Mouse (Mus musculus) MEL (cell line): Measurements from ENCODE around the gene Cacna1i. TPM values are rescaled to one million over a fixed set of nuclear protein-coding genes. Genes with fewer than 3 reads are reported as not detected.

ENCODE experiments used
- DNase-seq: peaks from one replicate; pipeline ENCODE4 v3.0.0; 2011; ENCODE audit warnings: low read depth, low spot score
- H3K27ac ChIP-seq: 2 replicates; pipeline ENCODE4 v1.5.1; 2012; ENCODE audit warnings: low read depth, mild to moderate bottlenecking, control low read depth, low read length, moderate library complexity; ENCODE audit not compliant: control insufficient read depth
- H3K27me3 ChIP-seq, 2 experiments: fragments of 150-350 bp in 1 of 2; sonication (generic) in 1 of 2; 2 replicates each; pipeline ENCODE4 v1.6.1; 2012; ENCODE audit warnings: low read length in 2 of 2, mild to moderate bottlenecking in 2 of 2, improper control_type of control experiment in 1 of 2, moderate library complexity in 1 of 2; ENCODE audit not compliant: insufficient read depth in 2 of 2, control insufficient read depth in 1 of 2
- H3K36me3 ChIP-seq, 2 experiments: 2 replicates each; pipeline ENCODE4 v1.6.1; 2012 to 2014; ENCODE audit warnings: low read length in 2 of 2, improper control_type of control experiment in 1 of 2, inconsistent platforms in 1 of 2, mild to moderate bottlenecking in 1 of 2; ENCODE audit not compliant: insufficient read depth in 2 of 2, control insufficient read depth in 1 of 2
- H3K4me1 ChIP-seq, 2 experiments: fragments of 150-350 bp in 1 of 2; sonication (generic) in 1 of 2; 2 replicates each; pipeline ENCODE4 v1.6.1; 2012; ENCODE audit warnings: low read length in 2 of 2, improper control_type of control experiment in 1 of 2, mild to moderate bottlenecking in 1 of 2; ENCODE audit not compliant: insufficient read depth in 2 of 2, control insufficient read depth in 1 of 2
- H3K4me3 ChIP-seq, 2 experiments: fragments of 150-350 bp in 1 of 2; sonication (generic) in 1 of 2; 2 replicates each; pipeline ENCODE4 v1.5.1; 2012; ENCODE audit warnings: low read depth in 2 of 2, low read length in 2 of 2, mild to moderate bottlenecking in 2 of 2, moderate library complexity in 2 of 2, control low read depth in 1 of 2, improper control_type of control experiment in 1 of 2; ENCODE audit not compliant: control insufficient read depth in 1 of 2, insufficient read depth in 1 of 2
- H3K79me2 ChIP-seq: 2 replicates; pipeline ENCODE4 v1.6.1; 2012; ENCODE audit warnings: mild to moderate bottlenecking, low read length, moderate library complexity; ENCODE audit not compliant: control insufficient read depth, poor library complexity, insufficient read depth
- H3K9ac ChIP-seq: 2 replicates; pipeline ENCODE4 v1.6.1; 2012; ENCODE audit warnings: low read depth, mild to moderate bottlenecking, control low read depth, low read length, moderate library complexity; ENCODE audit not compliant: control insufficient read depth, poor library complexity, severe bottlenecking
- H3K9me3 ChIP-seq: fragments of 150-350 bp; sonication (generic); replicated peaks from 2 replicates; pipeline ENCODE4 v1.6.1; 2012; ENCODE audit warnings: mild to moderate bottlenecking, low read length, improper control_type of control experiment, moderate library complexity; ENCODE audit not compliant: insufficient read depth
- CHD1 ChIP-seq: IDR thresholded peaks from 2 replicates; pipeline ENCODE4 v1.6.1; 2012; ENCODE audit warnings: low read depth, mild to moderate bottlenecking, inconsistent platforms, low read length, improper control_type of control experiment
- CTCF ChIP-seq, 3 experiments: IDR thresholded peaks in 2 of 3; conservative IDR thresholded peaks in 1 of 3; 2 replicates each; pipeline ENCODE4 v1.5.1; 2011 to 2012; ENCODE audit warnings: low read length in 3 of 3, low read depth in 2 of 3, mild to moderate bottlenecking in 2 of 3, improper control_type of control experiment in 1 of 3, inconsistent platforms in 1 of 3, mixed read lengths in 1 of 3, moderate library complexity in 1 of 3; ENCODE audit not compliant: control insufficient read depth in 1 of 3, insufficient read depth in 1 of 3, poor library complexity in 1 of 3, severe bottlenecking in 1 of 3
- ELF1 ChIP-seq: IDR thresholded peaks from 2 replicates; pipeline ENCODE4 v1.6.1; 2014; ENCODE audit warnings: low read depth, mild to moderate bottlenecking, inconsistent platforms, low read length, improper control_type of control experiment, moderate library complexity
- ETS1 ChIP-seq: IDR thresholded peaks from 2 replicates; pipeline ENCODE4 v1.6.1; 2012; ENCODE audit warnings: low read depth, mild to moderate bottlenecking, inconsistent platforms, low read length, improper control_type of control experiment, moderate library complexity
- HCFC1 ChIP-seq: IDR thresholded peaks from 2 replicates; pipeline ENCODE4 v1.6.1; 2012; ENCODE audit warnings: low read depth, mild to moderate bottlenecking, inconsistent platforms, low read length, improper control_type of control experiment, moderate library complexity
- JUND ChIP-seq: IDR thresholded peaks from 2 replicates; pipeline ENCODE4 v1.6.1; 2011; ENCODE audit warnings: low read depth, mild to moderate bottlenecking, improper control_type of control experiment, low read length
- KAT2A ChIP-seq: conservative IDR thresholded peaks from 2 replicates; pipeline ENCODE4 v1.6.1; 2012; ENCODE audit warnings: low read depth, low read length, improper control_type of control experiment, inconsistent platforms
- MAFK ChIP-seq: IDR thresholded peaks from 2 replicates; pipeline ENCODE4 v1.6.1; 2011; ENCODE audit warnings: low read depth, mild to moderate bottlenecking, low read length, improper control_type of control experiment, borderline replicate concordance
- MAX ChIP-seq: IDR thresholded peaks from 2 replicates; pipeline ENCODE4 v1.6.1; 2011; ENCODE audit warnings: low read length, improper control_type of control experiment
- MAZ ChIP-seq: IDR thresholded peaks from 2 replicates; pipeline ENCODE4 v1.6.1; 2012; ENCODE audit warnings: low read depth, mild to moderate bottlenecking, inconsistent platforms, low read length, improper control_type of control experiment
- MEF2A ChIP-seq: IDR thresholded peaks from 2 replicates; pipeline ENCODE4 v1.6.1; 2014; ENCODE audit warnings: low read depth, mild to moderate bottlenecking, inconsistent platforms, low read length, improper control_type of control experiment; ENCODE audit not compliant: poor library complexity, insufficient replicate concordance, severe bottlenecking; ENCODE audit errors: extremely low read depth
- MXI1 ChIP-seq: IDR thresholded peaks from 2 replicates; pipeline ENCODE4 v1.6.1; 2011; ENCODE audit warnings: mild to moderate bottlenecking, low read depth, low read length, improper control_type of control experiment
- NELFE ChIP-seq: IDR thresholded peaks from 2 replicates; pipeline ENCODE4 v1.6.1; 2011; ENCODE audit warnings: low read depth, low read length, improper control_type of control experiment
- NRF1 ChIP-seq: IDR thresholded peaks from 2 replicates; pipeline ENCODE4 v1.6.1; 2014; ENCODE audit warnings: low read depth, mild to moderate bottlenecking, inconsistent platforms, low read length, improper control_type of control experiment, moderate library complexity; ENCODE audit not compliant: poor library complexity, insufficient read depth, severe bottlenecking
- POLR2A ChIP-seq, 2 experiments: IDR thresholded peaks; 2 replicates each; pipeline ENCODE4 v1.6.1; 2011 to 2012; ENCODE audit warnings: low read length in 2 of 2, mild to moderate bottlenecking in 2 of 2, control low read depth in 1 of 2, improper control_type of control experiment in 1 of 2, low read depth in 1 of 2, moderate library complexity in 1 of 2; ENCODE audit not compliant: control insufficient read depth in 1 of 2, insufficient read depth in 1 of 2, poor library complexity in 1 of 2
- POLR2AphosphoS5 ChIP-seq: IDR thresholded peaks from 2 replicates; pipeline ENCODE4 v1.6.1; 2012; ENCODE audit warnings: low read depth, borderline replicate concordance, mild to moderate bottlenecking, inconsistent platforms, low read length, moderate library complexity, mixed read lengths
- RAD21 ChIP-seq: IDR thresholded peaks from 2 replicates; pipeline ENCODE4 v1.6.1; 2011; ENCODE audit warnings: mild to moderate bottlenecking, low read depth, low read length, improper control_type of control experiment
- RCOR1 ChIP-seq: IDR thresholded peaks from 2 replicates; pipeline ENCODE4 v1.6.1; 2012; ENCODE audit warnings: low read depth, mild to moderate bottlenecking, inconsistent platforms, low read length, improper control_type of control experiment
- SMC3 ChIP-seq: IDR thresholded peaks from 2 replicates; pipeline ENCODE4 v1.6.1; 2011; ENCODE audit warnings: low read depth, low read length, improper control_type of control experiment
- TAL1 ChIP-seq: IDR thresholded peaks from 2 replicates; pipeline ENCODE4 v1.6.1; 2012; ENCODE audit warnings: mild to moderate bottlenecking, inconsistent platforms, low read length, moderate library complexity, mixed read lengths
- TBP ChIP-seq: IDR thresholded peaks from 2 replicates; pipeline ENCODE4 v1.8.0; 2011; ENCODE audit warnings: low read depth, low read length, improper control_type of control experiment
- UBTF ChIP-seq: IDR thresholded peaks from 2 replicates; pipeline ENCODE4 v1.6.1; 2012; ENCODE audit warnings: low read depth, mild to moderate bottlenecking, inconsistent platforms, low read length, improper control_type of control experiment, moderate library complexity, borderline replicate concordance; ENCODE audit not compliant: insufficient read depth
- ZMIZ1 ChIP-seq: IDR thresholded peaks from 2 replicates; pipeline ENCODE4 v1.6.1; 2012; ENCODE audit warnings: low read depth, mild to moderate bottlenecking, inconsistent platforms, low read length, improper control_type of control experiment, moderate library complexity
- ZNF384 ChIP-seq: IDR thresholded peaks from 2 replicates; pipeline ENCODE4 v1.6.1; 2012; ENCODE audit warnings: low read depth, mild to moderate bottlenecking, inconsistent platforms, low read length, improper control_type of control experiment
- polyA plus RNA-seq, 2 experiments: library from polyadenylated mRNA; stranded (reverse) in 1 of 2; unstranded in 1 of 2; fragments of >175 nt in 1 of 2; fragments of >200 nt in 1 of 2; gene quantifications; 2 replicates each; pipeline versions ENCODE4 v1.2.1 to v1.2.4; 2012; ENCODE audit warnings: low replicate concordance in 2 of 2, low read depth in 1 of 2; ENCODE audit not compliant: insufficient read length in 2 of 2, insufficient read depth in 1 of 2, missing spikeins in 1 of 2
- total RNA-seq: library from RNA; depleted of rRNA; stranded (reverse); fragments of 300-350 nt; gene quantifications from 2 replicates; pipeline ENCODE4 v1.2.3, GENCODE M21; 2012

Cacna1i gene
- total and polyA plus RNA-seq, 3 experiments: not detected

DNA sequence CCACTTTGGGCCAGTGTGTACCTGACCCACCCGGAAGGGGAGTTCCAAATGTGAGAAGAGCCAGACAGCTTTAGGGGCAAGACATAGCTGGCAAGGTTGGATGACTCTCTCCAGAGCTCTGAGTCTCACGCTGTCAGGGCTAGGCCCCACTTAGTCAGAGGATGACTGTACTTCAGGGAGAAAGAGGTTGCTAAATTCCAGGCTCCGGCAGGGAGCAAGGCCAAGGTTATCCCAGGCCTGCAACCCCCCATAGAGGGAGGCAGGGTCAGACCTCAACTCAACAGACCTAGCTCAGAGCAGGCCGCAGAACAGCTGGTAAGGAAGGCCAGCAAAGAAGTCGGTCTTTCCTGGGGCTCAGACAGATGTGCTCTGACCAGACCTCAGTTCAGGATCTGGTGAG is 63.4 kb downstream of the Cacna1i start:
- Histone ChIP-seq H3K36me3 (no peaks in the 10 kb centered on the region), H3K9ac (no peak overlapping the region), H3K27ac (no peak overlapping the region), H3K9me3 (no peaks in the 10 kb centered on the region), H3K4me1 (no peaks in the 10 kb centered on the region), H3K79me2 (no peaks in the 10 kb centered on the region), H3K27me3 (no peaks in the 10 kb centered on the region), H3K4me3 (no peak overlapping the region)
- TF ChIP-seq NELFE: no peak
- no peak for TF ChIP-seq ZMIZ1
- no peak for TF ChIP-seq MAX
- no peak for TF ChIP-seq JUND
- no peak for TF ChIP-seq UBTF
- DNase-seq: no peak

DNA sequence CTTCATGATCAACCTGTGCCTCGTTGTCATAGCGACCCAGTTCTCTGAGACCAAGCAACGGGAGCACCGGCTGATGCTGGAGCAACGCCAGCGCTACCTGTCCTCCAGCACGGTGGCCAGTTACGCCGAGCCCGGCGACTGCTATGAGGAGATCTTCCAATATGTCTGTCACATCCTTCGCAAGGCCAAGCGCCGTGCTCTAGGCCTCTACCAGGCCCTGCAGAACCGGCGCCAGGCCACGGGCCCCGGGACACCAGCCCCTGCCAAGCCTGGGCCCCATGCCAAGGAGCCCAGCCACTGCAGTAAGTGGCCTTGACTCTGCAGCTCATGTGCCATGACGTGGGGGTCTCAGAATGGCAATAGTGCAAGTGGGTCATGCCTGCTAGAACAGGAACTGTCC is 71.8 kb downstream of the Cacna1i start:
- no peak for DNase-seq
- H3K4me3 ChIP-seq: no peak overlapping the region
- no peaks in the 10 kb centered on the region; a peak in 1 of 4 replicates for H3K27me3 ChIP-seq
- TF ChIP-seq ETS1 (no peak), MAX (no peak), RCOR1 (no peak), CTCF (IDR thresholded peaks at IDR 0.05 in 2 of 3, conservative IDR thresholded peaks at IDR 0.05 in 1 of 3; ENCODE audit: control insufficient read depth in 1 of 3, insufficient read depth in 1 of 3, low read depth in 2 of 3, low read length in 3 of 3, poor library complexity in 1 of 3, severe bottlenecking in 1 of 3) (no peak), MXI1 (no peak), MAZ (no peak), ELF1 (no peak), KAT2A (no peak), CHD1 (no peak)
- no peaks in the 10 kb centered on the region for H3K79me2 ChIP-seq
- H3K9me3 ChIP-seq: no peaks in the 10 kb centered on the region
- no peaks in the 10 kb centered on the region for H3K4me1 ChIP-seq
- no peak overlapping the region for H3K9ac ChIP-seq
- no peak overlapping the region for H3K27ac ChIP-seq
- no peaks in the 10 kb centered on the region for H3K36me3 ChIP-seq

GRCm38 (mm10) chr15:80361780-80362508 is 74.9 kb downstream of the Cacna1i start:
- no peaks in the 10 kb centered on the region for H3K4me1 ChIP-seq
- H3K79me2 ChIP-seq: no peaks in the 10 kb centered on the region
- no peak overlapping the region for H3K4me3 ChIP-seq
- no peak overlapping the region for H3K9ac ChIP-seq
- no peak overlapping the region for H3K27ac ChIP-seq
- no peak for DNase-seq
- TF ChIP-seq NELFE (no peak), HCFC1 (no peak), UBTF (no peak), MEF2A (no peak), RAD21 (no peak), SMC3 (no peak), ETS1 (no peak), ZNF384 (no peak), MAZ (no peak), ZMIZ1 (no peak), JUND (no peak), NRF1 (no peak), TBP (no peak), POLR2A (IDR thresholded peaks at IDR 0.05; ENCODE audit: control insufficient read depth in 1 of 2, insufficient read depth in 1 of 2, low read depth in 1 of 2, low read length in 2 of 2, poor library complexity in 1 of 2) (no peak), KAT2A (no peak), TAL1 (no peak), ELF1 (no peak), POLR2AphosphoS5 (no peak), MAFK (no peak)
- no peaks in the 10 kb centered on the region for H3K9me3 ChIP-seq
- H3K36me3 ChIP-seq: no peaks in the 10 kb centered on the region
- no peaks in the 10 kb centered on the region; a peak in 1 of 4 replicates for H3K27me3 ChIP-seq
